Mouse (Mus musculus) urinary bladder, adult 2 months (tissue): Measurements from ENCODE around the gene Olfr1411. TPM values are rescaled to one million over a fixed set of nuclear protein-coding genes. Genes with fewer than 3 reads are reported as not detected.
A peak's percentile ranks its signal among the peaks of the same experiment; 100 is the strongest.

Experiments
- DNase-seq: peaks from one replicate; pipeline ENCODE4 v3.0.0; 2022; ENCODE audit warnings: low spot score
- polyA plus RNA-seq: library from polyadenylated mRNA; depleted of rRNA; stranded (reverse); fragments of >200 nt; gene quantifications from 2 replicates; pipeline ENCODE4 v1.2.3, GENCODE M21; 2012; rRNA removed

Gene Olfr1411
- polyA plus RNA-seq, 1 experiment, result not detected

DNA sequence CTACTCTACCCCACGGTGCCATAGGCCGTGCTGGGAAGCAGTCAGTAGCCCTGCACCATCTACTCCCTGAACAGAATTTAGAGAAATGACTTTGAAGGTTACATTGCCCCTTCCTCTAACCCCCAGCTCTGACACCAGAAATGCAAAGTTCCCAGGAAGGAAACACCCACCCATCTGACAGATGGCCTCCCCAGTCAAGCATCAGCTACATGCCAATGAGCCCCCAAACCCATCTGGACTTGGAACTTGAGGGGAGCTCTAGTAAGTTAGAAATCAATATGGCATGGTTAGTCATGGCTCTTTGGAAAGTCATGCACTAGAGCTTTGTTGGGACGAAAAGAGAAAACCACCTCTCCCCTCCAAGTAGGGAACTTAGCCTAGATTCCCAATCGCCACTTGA, 44.5 kb downstream of the Olfr1411 start:
- no peak for DNase-seq

DNA sequence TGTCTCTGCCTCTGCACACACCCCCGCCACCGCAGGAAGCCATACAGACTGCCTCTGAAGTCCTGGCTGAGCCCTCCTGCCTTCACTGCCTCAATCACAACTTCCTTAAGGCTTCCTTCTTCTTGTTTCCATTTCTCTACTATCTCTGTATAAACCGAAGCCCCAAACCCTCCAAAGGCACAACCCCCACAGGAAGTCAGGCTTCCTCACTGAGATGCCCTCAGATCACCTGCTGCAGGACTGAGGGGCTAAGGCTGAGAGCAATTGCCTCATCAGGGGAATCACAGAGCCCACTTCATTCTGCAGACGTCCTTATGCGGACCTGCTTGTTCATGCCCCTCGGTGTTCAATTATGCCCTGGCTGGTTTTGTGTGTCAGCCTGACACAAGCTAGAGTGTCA, 46.2 kb downstream of the Olfr1411 start:
- peak; percentile 11 for DNase-seq

DNA sequence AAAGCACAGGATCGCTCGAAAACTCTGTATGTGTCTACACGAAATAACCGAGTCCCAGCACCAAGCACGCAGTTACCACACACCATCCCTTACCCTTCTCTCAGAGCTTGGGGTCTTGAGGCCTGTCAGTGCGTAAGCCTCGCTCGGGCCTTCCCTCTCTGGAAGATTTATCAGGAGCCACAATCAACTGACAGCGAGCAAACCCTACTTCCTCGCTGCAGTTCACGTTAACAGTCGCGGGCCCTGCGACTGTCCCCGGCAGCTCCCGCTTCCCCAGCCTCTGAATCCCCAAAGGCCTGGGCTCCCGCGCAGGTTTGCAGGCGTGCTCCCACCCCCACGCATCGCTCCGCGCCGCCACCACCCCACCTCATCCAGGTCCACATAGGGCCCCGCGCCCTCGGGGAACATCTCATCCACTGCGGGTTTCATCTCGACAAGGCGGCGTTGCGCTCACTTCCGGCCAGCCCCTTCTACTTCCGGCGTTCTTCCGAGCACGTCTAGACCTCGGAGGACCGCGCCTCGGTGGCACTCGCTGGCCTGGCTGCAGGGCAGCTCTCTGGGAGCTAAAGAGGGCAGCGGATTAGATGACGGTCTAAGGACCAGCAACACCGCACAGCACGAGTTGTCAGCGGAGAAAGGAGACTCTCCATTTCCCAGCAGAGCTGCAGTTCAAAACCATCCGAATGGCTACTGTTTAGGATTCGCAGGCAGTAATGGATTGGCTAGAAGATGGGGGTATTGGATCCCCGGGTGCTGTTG, 47.5 kb downstream of the Olfr1411 start, which contains the start of gene Cops9:
TSS of gene Cops9 (minus strand) at position 472 of the 759 bp plus-strand sequence.
- DNase-seq, result peak; percentile 81

DNA sequence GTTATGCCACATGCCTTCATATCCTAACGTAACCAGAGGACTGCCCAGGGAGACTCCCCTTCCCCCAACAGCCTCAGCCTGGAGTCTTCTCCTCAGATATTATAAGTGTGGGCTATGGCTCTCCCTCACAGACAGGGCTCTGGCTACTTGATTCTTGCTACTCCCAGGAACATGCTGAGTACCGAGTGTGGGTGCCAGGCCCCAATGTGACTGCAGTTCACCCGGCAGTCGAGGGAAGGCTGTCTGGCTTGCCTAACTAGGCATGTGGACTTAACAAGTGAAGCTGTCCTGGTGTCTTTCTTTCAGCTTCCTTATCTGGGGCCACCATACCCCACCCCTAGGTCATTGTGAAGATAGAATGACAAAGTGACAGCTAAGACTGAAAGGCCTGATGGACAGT, 49.5 kb downstream of the Olfr1411 start:
- DNase-seq, result no peak

DNA sequence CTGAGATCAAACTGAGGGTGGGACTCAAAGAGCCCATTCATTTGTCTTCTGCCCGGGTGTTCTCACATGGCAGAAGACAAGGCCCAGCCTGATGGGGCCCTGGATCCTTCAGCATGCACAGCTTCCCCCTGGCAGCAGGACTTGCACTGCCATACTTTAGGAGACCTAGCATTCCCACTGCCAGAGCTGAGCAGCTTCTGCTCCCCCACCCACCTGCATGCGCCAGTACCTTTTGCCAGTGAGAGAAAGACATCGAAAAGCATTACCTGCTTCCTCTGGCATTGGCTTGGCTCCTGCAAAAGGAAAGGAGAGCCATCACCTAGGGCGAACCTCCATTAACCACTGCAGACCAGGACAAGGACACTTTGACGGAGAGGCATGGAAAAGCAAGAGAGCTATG, 50.7 kb downstream of the Olfr1411 start:
- DNase-seq, result no peak

DNA sequence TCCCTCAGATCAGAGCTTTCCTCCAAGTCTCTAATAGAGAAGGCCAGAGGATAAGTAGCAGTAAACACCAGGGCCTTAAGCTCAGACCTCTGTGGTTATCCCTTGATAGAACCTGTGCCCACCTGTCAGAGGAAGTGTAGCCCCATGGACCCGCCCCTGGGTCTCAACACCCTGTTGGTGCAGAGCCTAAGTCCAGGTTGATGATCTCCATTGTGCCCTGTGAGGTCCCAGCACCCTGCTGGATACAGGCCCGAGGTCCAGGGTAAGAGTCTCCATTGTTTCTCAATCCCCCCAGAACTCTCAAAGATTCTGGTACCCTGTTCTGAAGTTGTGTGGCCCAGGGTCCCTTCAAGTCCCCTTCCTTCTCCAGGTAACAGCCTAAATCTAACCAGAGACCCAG, 51.9 kb downstream of the Olfr1411 start:
- DNase-seq, result no peak

DNA sequence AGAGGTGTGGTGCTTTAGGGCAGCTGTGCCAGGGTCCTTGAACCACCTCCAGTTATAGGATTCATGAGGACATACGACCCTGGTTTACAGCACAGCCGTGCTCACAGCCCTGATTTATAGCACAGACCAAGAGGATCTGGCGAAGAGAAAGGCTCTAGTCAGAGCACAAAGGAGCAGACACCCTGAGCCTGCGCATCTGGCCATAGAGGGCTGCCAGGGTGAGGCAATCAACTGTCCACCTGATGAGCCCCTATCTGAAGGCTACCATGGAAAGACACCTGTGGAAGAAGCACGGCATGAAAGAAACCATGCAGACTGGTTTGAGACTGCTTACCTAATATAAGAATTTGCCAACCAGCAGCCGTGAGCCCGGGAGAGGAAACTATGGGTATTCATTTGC, 52.4 kb downstream of the Olfr1411 start:
- no peak for DNase-seq

DNA sequence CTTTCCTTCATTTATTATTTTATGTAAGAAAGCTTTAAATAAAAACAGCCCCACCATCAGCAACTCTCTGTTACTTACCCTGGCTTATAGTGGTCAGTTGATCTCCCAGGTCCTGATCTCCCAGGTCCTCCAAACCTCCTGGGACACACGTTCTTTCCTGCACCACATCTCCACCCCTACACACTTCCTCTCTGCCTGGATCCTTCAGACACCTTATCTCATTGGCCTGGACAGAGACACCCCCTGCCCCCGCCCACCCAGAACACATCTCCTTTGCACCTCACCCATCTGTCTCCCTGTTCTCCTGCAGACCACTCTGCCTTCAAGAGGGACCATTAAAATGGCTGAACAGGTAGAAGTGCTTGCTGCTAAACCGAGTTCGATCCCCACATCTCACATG, 52.8 kb downstream of the Olfr1411 start:
- DNase-seq, result no peak

Other genes with a start within 250 kb of the Olfr1411 start
- gene Ndufa10, start 120.6 kb upstream of the Olfr1411 start, polyA plus RNA-seq, result 94.5 and 96.3 TPM in 2 replicates
- gene Olfr1416, start 109.3 kb upstream of the Olfr1411 start, polyA plus RNA-seq, result not detected in 2 replicates
- gene Olfr1415, start 98.3 kb upstream of the Olfr1411 start, polyA plus RNA-seq, result not detected in 2 replicates
- not detected in 2 replicates for gene Olfr1414, start 75.8 kb upstream of the Olfr1411 start, polyA plus RNA-seq
- not detected in 2 replicates for gene Olfr1413, start 23.1 kb upstream of the Olfr1411 start, polyA plus RNA-seq
- not detected in 2 replicates for gene Olfr1412, start 8.6 kb upstream of the Olfr1411 start, polyA plus RNA-seq
- gene Olfr1410, start 11.4 kb downstream of the Olfr1411 start, polyA plus RNA-seq, result not detected in 2 replicates
- gene Olfr12, start 23.4 kb downstream of the Olfr1411 start, polyA plus RNA-seq, result not detected in 2 replicates
- 247 and 282 TPM in 2 replicates for gene Cops9, start 47.6 kb downstream of the Olfr1411 start, polyA plus RNA-seq
- gene Otos, start 54.4 kb downstream of the Olfr1411 start, polyA plus RNA-seq, result 0.14 and 0.15 TPM in 2 replicates
- 14.0 and 18.3 TPM in 2 replicates for gene Gpc1, start 237.2 kb downstream of the Olfr1411 start, polyA plus RNA-seq